Mouse (Mus musculus) myocyte (in vitro differentiated cells): ENCODE measurements at regions not wholly inside any gene's neighbourhood (a gene's known extent, or its start where the extent isn't known, plus 50 kb on each side); places are given as distances from the start of the nearest gene placed in this dataset.

Experiments used
- POLR2A ChIP-seq: IDR thresholded peaks from one replicate; pipeline ENCODE4 v1.6.1; 2011; ENCODE audit warnings: low read depth, mild to moderate bottlenecking, control low read depth, moderate library complexity; ENCODE audit not compliant: insufficient read length
- SRF ChIP-seq: IDR thresholded peaks from one replicate; pipeline ENCODE4 v1.6.1; 2011; ENCODE audit warnings: low read depth; ENCODE audit not compliant: control insufficient read depth, insufficient read length
- TCF12 ChIP-seq: IDR thresholded peaks from one replicate; pipeline ENCODE4 v1.6.1; 2011; ENCODE audit warnings: mild to moderate bottlenecking, control low read depth; ENCODE audit not compliant: poor library complexity, insufficient read depth, severe bottlenecking

GRCm38 (mm10) chr13:72417816-72418215 lies 210.8 kb upstream of the Irx2 start:
- TF ChIP-seq TCF12 (no peak), SRF (no peak), POLR2A (no peak)
